Mouse (Mus musculus) cerebellum, postnatal 36 days (tissue): Measurements from ENCODE around the gene Gpr155.

ENCODE experiments used
- DNase-seq, 2 experiments: peaks; one replicate each; pipeline ENCODE4 v3.0.0; 2021 to 2022; ENCODE audit warnings: mixed read lengths in 2 of 2

Gene Gpr155

DNA sequence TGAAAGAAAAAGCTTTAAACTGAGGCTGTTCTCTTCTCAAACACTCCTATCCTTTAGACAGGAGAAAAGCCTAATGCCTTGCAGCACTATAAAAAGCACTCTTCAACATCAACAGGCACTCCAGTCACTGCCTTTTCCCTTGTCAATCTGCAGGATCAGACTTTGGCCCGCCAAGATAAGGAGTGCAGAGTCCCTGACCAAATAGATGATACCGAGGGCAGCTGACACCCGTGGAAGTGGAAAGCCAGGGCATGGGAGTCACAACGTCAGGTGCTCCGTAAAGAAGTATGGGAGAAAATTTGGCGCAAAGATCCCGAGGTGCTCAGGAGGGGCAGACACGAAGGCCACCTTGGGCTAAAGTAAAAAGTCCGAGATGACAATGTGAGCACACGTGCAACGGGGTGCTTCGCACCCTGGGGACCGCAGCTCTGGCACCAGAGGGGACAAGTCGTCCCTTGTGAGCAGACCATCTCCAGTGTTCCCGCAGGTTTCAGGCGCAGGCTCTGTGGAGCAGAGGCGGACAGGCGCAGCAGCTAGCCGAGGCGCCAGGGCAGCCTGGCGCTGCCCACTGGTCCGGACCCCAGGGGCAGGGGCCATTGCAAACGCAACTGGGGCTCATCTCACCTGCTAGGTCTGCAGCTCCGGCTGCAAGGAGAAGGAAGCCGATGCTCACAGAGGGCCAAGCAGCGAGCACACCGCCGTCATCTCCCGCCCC, 574 bp downstream of the Gpr155 start:
- no peak for DNase-seq

DNA sequence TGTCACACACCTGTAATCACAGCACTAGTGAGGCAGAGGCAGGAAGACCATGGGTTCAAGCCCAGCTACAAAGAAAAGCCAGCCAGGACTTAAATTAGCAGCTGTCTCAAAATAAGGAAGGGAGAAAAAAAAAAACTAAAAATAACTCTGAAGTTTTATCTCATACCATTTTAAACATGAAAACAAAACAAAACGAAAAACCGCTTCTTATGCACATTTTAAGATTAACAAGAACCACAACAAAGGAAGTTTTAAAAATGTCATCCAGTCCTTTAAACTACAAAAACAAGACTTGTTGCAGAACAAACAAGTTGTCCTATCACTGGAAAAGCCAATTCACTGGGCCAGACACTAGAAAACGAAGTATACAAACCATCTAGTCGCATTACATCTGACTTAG, 1.2 kb downstream of the Gpr155 start:
- no peak for DNase-seq

DNA sequence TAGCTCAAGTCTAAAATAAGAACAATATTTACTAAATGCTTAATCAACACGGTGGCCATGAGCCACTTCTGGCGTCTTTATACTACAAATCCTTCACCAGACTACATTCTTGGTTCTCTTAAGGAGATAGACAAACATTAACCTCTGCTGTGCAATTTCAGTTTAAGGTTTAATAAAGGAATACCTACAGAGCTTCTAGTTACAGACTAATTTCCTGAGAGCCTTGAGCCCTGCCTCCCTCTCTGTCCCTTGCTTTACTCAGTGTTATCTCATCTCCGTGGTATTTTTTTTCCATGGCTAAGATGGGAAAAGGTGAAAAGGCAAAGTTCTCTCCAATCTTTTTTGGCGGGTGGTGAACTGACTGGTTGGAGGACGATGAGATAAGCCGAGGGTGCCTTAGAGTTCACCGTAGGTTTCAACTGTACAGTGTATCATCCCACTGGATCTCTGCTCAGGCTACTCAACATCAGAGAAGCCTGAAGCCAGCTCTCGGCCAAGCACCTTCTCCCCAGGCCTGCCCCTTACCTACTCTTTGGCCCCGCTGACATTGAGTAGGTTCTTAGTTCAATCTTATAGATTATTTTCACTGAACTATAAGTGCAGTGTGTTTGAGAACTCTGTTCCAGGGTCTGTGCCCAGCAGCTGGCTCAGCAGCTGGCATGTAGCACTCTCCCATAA, 5.9 kb downstream of the Gpr155 start:
- DNase-seq = no peak

GRCm38 (mm10) chr2:73379656-73380055, 6.7 kb downstream of the Gpr155 start:
- no peak for DNase-seq

- no peak for DNase-seq
Measured at GRCm38 (mm10) chr2:73378326-73378725, 8.0 kb downstream of the Gpr155 start.

DNA sequence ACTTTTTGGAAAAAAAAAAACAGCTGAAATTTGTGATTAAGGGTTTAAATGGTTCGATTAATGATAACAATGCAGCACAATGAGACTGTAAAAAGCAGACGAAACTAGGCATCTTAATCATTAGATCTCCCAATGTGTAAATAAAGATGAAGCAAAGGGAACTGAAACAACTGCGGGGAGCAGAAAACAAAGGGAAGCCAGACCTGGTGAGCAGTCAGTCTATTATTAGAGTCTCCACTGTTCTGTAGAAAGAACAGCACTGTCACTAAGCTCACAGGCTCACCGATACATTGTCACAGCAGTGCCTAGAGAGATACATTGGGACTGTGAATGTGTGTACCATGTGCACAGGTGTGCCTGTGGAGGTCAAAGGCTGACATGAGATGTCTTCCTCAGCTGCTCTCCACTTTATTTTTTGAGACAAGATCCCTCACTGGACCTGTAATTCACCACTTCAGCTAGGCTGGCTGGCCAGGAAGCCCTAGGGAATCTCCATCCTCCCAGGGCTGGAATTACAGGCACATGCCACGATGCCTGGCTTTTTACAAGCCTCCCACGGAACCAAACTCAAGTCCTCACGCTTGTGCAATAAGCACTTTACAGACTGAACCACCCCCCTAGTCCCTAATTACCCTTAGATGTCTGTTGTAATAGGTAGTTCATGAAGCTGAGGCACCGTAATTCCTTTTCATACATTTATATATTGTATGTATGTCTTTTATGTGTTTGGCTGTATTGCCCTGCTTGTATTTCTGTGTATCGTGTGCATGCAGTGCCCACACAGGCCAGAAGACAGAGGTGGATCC, 14.6 kb downstream of the Gpr155 start:
- DNase-seq = no peak

DNA sequence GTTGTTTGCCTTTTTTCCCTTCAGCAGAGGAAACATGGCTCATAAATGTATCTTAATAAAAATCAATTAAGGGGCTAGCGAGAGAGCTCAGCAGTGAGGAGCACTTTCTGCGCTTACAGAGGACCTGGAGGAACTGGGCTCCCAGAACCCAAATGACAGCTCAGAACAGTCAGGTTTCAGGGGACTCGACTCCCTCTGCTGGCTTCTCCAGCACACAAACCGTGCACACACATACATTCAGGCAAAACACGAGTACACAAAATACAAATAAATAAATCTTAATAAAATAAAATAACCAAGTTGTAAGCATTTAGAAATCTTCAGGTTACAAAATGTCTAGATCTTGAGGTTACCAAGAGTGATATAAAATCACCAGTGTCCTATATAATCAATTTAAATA, 22.9 kb downstream of the Gpr155 start:
- DNase-seq = no peak

DNA sequence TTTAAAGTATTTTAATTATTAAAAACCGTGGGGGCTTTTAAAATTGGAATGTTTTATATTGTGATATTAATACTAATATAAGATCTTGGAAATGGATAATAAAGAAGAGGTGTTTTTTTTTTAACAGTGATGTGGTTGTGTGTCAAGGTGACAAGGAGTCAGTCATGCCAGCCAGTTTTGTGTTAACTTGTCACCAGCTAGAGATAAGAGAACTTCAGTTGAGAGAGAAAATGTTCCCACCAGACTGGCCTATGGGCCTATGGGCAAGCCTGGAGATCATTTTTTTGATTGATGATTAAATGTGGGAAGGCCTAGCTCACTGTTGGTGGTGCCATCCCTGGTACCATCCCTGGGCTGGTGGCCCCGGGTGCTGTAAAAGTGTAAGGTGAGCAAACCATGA, 25.8 kb downstream of the Gpr155 start:
- DNase-seq = no peak

DNA sequence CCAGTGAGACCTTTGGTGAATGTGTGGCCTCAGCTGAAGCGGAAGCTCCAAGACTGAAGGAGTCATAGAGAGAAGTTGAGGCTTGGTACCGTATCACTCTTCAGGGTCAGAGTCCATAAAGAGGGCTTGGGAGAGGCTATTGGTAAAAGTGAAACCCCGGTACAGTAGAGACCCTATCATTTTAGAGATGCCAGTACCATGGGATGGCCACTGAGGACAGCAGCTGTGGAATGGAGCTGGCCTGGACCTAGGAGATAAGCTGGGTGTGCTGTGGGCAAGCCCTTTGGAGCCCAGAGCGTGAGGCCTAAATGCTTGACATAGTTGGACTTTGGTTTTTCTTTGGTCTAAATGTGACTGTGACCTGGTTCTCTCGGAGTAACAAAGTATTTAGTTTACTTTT, 26.4 kb downstream of the Gpr155 start:
- DNase-seq = no peak

DNA sequence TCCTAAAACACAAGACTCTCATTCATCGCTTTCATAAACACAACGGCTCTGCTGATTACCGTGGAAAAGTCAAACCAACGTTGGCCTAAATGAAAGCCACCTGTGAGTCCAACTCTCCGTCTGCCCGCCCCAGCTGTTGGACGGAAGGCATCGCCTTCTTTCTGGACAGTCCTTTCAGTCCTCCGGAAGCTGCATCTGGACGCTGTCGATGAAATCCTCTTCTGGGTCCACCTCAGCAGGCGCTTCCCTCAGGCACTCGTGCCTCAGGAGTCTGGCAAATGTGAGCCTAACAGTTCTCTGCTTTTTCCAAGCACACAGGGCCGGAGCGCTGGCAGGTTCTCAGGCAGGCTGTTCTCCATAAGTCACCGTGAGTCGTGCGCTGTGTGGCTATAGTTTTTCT, 29.4 kb downstream of the Gpr155 start:
- no peak for DNase-seq

GRCm38 (mm10) chr2:73351927-73352374, 34.4 kb downstream of the Gpr155 start:
- peak; percentile 16 to 29 for DNase-seq

DNA sequence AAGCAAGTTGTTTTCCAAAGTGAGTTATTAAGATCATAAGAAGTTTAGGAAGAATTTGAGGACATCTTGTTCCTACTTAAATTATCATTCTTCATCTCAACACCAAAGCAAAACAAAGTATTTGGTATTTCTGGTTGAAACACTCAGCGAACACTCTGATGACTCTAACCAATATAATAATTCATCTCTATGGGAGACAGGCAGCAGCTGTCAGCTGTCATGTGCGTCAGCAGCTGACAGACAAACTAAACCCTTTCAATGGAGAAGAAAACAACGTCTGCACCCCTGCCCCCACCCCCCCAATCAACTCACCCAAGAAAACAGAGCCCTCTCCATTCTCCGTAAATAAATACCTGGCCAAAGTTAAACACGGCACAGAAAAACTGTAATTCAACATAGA, 34.9 kb downstream of the Gpr155 start:
- DNase-seq = no peak

DNA sequence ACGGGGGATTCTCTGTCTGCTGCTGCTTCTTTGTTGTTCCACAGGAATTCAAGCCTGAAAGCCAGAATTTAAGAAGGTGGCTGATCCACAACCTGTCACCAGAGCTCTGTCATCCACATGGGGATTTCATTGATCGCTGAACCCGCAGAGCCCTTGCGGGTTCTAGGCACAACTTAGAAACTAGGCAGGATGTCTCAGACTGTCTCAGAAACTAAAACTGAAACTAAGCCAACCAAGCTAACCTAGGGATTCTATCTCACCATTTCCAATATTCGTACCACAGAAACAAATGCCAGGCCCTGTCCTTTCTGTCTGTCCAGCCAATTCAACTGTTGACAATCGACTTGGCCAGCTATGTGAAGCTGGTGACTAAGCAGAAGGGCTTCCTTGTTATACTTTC, 38.2 kb downstream of the Gpr155 start:
- DNase-seq = no peak

- DNase-seq = no peak
Measured at GRCm38 (mm10) chr2:73347766-73348165, 38.6 kb downstream of the Gpr155 start.

DNA sequence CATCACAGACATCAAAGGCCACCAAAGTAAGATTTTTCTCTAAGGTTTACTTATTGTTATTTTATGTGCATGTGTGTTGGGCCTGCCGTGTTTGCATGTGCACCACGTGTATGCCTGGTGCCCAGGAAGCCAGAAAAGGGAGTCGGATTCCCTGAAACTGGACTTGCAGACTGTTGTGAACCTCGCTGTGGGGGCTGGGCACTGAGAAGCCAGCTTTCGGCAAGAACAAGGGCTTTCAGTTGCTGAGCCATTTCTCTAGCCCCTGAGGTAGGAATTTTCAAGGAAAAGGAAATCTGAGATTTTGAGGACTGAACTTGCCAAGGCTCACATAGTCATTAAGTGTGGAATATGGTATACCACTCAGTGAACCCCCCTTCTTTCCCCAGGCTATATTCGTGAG, 39.2 kb downstream of the Gpr155 start:
- no peak for DNase-seq

- DNase-seq = no peak
Measured at GRCm38 (mm10) chr2:73346345-73347086, 39.9 kb downstream of the Gpr155 start.

GRCm38 (mm10) chr2:73345204-73345603, 41.2 kb downstream of the Gpr155 start:
- DNase-seq = no peak

DNA sequence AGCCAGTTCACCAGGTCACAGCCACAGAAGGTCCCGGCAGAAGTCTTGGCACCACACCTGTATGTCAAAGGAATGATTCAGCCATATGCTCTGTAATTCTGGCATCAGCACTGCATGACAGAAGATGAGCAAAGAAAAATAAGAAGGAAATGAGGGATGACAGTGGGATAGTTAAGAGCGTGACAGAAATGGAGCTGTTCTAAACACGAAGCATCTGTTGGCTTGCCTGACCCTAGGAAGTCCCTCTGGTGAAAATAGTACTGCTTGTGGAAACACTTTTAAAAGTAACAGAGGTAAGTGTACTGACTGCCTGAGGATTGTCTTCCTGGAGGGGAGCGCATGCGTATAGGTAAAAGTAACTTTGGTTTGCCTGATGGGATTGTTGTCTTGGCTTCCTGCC, 42.7 kb downstream of the Gpr155 start:
- DNase-seq = no peak

DNA sequence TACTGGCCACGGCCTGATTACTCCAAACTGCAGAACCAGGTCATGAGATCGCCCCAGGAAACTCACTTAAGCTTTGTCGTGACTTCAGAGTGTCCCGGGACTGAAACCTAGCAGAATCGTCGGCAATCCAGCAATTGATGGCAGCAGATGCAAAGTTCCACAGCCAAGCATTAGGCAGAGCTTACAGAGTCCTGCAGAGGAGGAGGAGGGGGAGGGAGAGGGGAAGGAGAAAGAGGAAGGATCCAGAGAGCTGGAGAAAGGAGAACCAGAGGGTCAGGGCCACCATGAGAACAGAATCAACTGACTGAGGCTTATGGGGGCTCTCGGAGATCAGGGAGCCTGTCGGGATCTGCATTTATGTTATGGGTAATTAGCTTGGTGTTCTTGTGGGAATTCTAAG, 48.0 kb downstream of the Gpr155 start:
- no peak for DNase-seq

GRCm38 (mm10) chr2:73335949-73336348, 50.4 kb downstream of the Gpr155 start:
- no peak for DNase-seq

- DNase-seq = no peak
Measured at GRCm38 (mm10) chr2:73325871-73326270, 60.5 kb downstream of the Gpr155 start.

DNA sequence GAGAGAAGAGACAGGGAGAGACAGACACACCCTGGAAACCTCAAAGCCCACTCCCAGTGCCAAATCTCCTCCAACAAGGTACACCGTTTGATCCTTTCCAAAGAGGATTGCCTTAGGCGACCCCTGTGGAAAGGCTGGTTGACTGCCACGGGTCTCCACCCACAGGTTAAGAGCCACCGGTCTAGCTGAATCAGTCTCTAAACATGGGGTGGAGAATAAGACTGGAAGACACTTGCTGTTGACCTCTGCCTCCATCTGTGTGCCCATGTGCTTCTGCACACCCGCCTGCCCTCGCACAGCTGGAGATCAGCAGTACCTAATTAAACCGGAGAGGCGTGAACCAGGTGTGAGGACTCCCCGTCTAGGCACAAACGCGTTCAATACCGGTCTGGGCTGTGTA, 63.4 kb downstream of the Gpr155 start:
- DNase-seq = no peak

GRCm38 (mm10) chr2:73319218-73319617, 67.2 kb downstream of the Gpr155 start:
- no peak for DNase-seq
